Mouse (Mus musculus): ENCODE data around the gene Acox1.

DNA sequence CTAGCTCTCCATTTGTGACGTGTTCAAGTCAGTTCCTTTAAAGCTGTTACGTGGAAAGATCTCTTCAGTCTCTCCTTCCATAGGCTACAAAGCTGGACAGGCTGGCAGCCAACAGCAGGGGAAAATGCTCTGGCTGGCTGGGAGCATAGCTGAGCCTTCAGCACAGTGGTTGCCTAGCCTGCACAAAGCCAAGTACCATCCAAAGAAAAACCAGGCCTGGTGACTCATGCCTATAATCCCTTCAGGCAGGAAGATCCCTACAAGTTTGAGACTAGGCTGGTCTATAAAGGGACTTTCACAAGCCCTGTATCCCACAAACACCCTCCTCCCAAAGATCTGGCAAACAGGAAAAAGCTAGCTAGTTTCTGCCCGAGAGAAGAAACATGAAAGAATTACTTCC lies 13.0 kb downstream of the Acox1 start:
- TF ChIP-seq CTCF (IDR thresholded peaks at IDR 0.05; ENCODE audit: insufficient read depth, low read depth, low read length) (no peak), POLR2A (IDR thresholded peaks at IDR 0.05; ENCODE audit: insufficient read depth, low read depth, low read length) (no peak)
